Mouse (Mus musculus): ENCODE results near the gene Tarm1.

- no peak for TF ChIP-seq POLR2A (IDR thresholded peaks at IDR 0.05; ENCODE audit: insufficient read length, low read depth)
- TF ChIP-seq E2F4 (IDR thresholded peaks at IDR 0.05; ENCODE audit: insufficient read depth) = no peak
- TF ChIP-seq TCF12 (IDR thresholded peaks at IDR 0.05; ENCODE audit: insufficient read depth, poor library complexity, severe bottlenecking) = no peak
- no peak for TF ChIP-seq USF1 (IDR thresholded peaks at IDR 0.05; ENCODE audit: low read depth)
- TF ChIP-seq MAX (IDR thresholded peaks at IDR 0.05; ENCODE audit: low read depth) = no peak
Observed at GRCm38 (mm10) chr7:3448737-3449454, 53.5 kb downstream of the Tarm1 start.
